Mouse (Mus musculus): ENCODE results near the gene Mrtfb. TPM values are rescaled to one million over a fixed set of nuclear protein-coding genes. Genes with fewer than 3 reads are reported as not detected.
A peak's percentile ranks its signal among the peaks of the same experiment; 100 is the strongest.

Gene Mrtfb
- polyA plus RNA-seq (2011; ENCODE audit: insufficient read depth, insufficient read length, low replicate concordance, missing spikeins), result 1.8 and 2.4 TPM in 2 replicates

GRCm38 (mm10) chr16:13255855-13256635 lies at the start of gene Mrtfb:
Gene Mrtfb, plus strand, starts transcription at chr16:13256481.
- H3K4me1 ChIP-seq (ENCODE audit: control insufficient read depth, insufficient read depth, low read length), result peaks cover 2% of the 10 kb centered on the region; the same call in 1 of the 2 replicates
- H3K4me3 ChIP-seq (replicated peaks; ENCODE audit: control insufficient read depth, low read depth, low read length), result peak within 1 kb of the TSS; percentile 83
- TF ChIP-seq POLR2A (IDR thresholded peaks at IDR 0.05; ENCODE audit: borderline replicate concordance, control insufficient read depth, low read depth, low read length) (peak; percentile 38; the same call in 1 of the 2 replicates), CTCF (IDR thresholded peaks at IDR 0.05; ENCODE audit: control insufficient read depth, insufficient read depth, low read length) (no peak)
- peak within 1 kb of the TSS; percentile 46 for H3K27ac ChIP-seq (ENCODE audit: control insufficient read depth, insufficient read depth, low read depth, low read length, poor library complexity)
- WGBS, result 2% methylated on average over 53 of the region's 56 CpGs

- Histone ChIP-seq H3K4me1 (ENCODE audit: control insufficient read depth, insufficient read depth, low read length) (no peaks in the 10 kb centered on the region), H3K27ac (ENCODE audit: control insufficient read depth, insufficient read depth, low read depth, low read length, poor library complexity) (no peak overlapping the region), H3K4me3 (replicated peaks; ENCODE audit: control insufficient read depth, low read depth, low read length) (no peak overlapping the region)
- 80% methylated on average over 5 of the region's 5 CpGs for WGBS
- TF ChIP-seq CTCF (IDR thresholded peaks at IDR 0.05; ENCODE audit: control insufficient read depth, insufficient read depth, low read length), result no peak
- TF ChIP-seq POLR2A (IDR thresholded peaks at IDR 0.05; ENCODE audit: borderline replicate concordance, control insufficient read depth, low read depth, low read length), result no peak
These were observed 48.6 kb upstream of the Mrtfb start for GRCm38 (mm10) chr16:13207649-13208048.

DNA sequence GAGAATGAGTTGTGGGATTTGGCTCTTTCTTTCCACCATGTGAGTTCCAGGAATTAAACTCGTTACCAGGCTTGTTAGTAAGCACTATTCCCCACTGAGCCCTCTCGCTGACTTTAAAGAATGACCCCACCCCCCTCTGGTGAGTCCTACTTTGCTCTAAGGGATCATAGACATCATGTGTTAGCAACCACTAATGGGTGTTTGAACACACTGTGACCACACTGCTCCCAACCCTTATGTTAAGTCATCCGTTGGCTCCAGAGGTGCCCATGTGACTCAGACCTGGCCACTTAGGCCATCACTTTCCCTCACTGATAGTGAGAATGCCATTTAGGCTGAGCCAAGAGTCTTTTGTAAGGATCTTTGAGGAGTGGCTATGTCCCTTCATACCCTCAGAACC lies 48.2 kb upstream of the Mrtfb start:
- TF ChIP-seq CTCF (IDR thresholded peaks at IDR 0.05; ENCODE audit: control insufficient read depth, insufficient read depth, low read length), result no peak
- TF ChIP-seq POLR2A (IDR thresholded peaks at IDR 0.05; ENCODE audit: borderline replicate concordance, control insufficient read depth, low read depth, low read length), result no peak
- WGBS, result 74% methylated on average over 3 of the region's 3 CpGs

GRCm38 (mm10) chr16:13212781-13213180 lies 43.5 kb upstream of the Mrtfb start:
- 86% methylated on average over 4 of the region's 4 CpGs for WGBS
- TF ChIP-seq POLR2A (IDR thresholded peaks at IDR 0.05; ENCODE audit: borderline replicate concordance, control insufficient read depth, low read depth, low read length) (no peak), CTCF (IDR thresholded peaks at IDR 0.05; ENCODE audit: control insufficient read depth, insufficient read depth, low read length) (no peak)
- Histone ChIP-seq H3K4me3 (replicated peaks; ENCODE audit: control insufficient read depth, low read depth, low read length) (no peak overlapping the region), H3K4me1 (ENCODE audit: control insufficient read depth, insufficient read depth, low read length) (no peaks in the 10 kb centered on the region), H3K27ac (ENCODE audit: control insufficient read depth, insufficient read depth, low read depth, low read length, poor library complexity) (no peak overlapping the region)

More for the DNA sequence above, 48.2 kb upstream of the Mrtfb start:
- Histone ChIP-seq H3K4me3 (replicated peaks; ENCODE audit: control insufficient read depth, low read depth, low read length) (no peak overlapping the region), H3K27ac (ENCODE audit: control insufficient read depth, insufficient read depth, low read depth, low read length, poor library complexity) (no peak overlapping the region), H3K4me1 (ENCODE audit: control insufficient read depth, insufficient read depth, low read length) (no peaks in the 10 kb centered on the region)

DNA sequence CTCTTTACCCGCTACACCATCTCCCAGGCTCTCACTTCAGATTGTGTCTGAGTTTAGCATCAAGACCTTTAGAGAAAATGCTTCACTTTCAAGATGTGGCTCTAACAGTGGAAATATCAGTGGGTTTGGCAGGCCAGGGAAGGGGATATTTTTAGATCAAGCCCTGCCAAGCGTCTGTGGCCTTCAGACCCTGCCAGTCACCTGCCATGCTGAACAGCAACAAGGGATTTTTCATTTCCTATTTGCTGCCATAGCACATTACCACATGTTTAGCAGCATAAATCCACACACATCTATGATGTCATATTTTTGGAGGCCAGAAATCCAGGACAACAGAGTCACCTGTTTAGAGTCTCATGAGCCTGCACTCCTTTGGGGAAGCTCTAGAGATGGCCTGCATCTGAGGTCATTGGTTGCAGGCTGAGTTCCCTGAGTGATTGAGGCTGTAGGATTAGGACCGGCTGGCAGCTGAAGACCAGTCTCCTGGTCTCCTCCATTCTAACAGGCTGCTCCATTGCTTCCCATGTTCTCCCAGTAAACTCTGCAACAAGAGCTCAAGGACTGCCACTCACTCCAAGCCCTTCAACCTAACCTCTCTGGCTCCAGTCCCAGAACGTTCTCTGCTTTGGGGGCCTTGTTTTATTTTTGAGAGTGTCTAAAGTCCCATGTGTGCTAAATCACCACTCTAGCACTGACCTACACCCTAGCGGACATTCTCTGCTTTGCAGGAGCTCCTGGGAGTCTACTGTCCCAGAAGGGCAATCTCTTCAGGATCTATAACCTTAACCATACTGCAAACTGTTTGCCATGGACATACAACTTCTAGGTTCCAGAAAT lies 39.9 kb upstream of the Mrtfb start:
- no peak overlapping the region for H3K4me3 ChIP-seq (replicated peaks; ENCODE audit: control insufficient read depth, low read depth, low read length)
- TF ChIP-seq CTCF (IDR thresholded peaks at IDR 0.05; ENCODE audit: control insufficient read depth, insufficient read depth, low read length) (no peak), POLR2A (IDR thresholded peaks at IDR 0.05; ENCODE audit: borderline replicate concordance, control insufficient read depth, low read depth, low read length) (no peak)
- H3K27ac ChIP-seq (ENCODE audit: control insufficient read depth, insufficient read depth, low read depth, low read length, poor library complexity), result no peak overlapping the region
- H3K4me1 ChIP-seq (ENCODE audit: control insufficient read depth, insufficient read depth, low read length), result no peaks in the 10 kb centered on the region
- 73% methylated on average over 5 of the region's 5 CpGs for WGBS

DNA sequence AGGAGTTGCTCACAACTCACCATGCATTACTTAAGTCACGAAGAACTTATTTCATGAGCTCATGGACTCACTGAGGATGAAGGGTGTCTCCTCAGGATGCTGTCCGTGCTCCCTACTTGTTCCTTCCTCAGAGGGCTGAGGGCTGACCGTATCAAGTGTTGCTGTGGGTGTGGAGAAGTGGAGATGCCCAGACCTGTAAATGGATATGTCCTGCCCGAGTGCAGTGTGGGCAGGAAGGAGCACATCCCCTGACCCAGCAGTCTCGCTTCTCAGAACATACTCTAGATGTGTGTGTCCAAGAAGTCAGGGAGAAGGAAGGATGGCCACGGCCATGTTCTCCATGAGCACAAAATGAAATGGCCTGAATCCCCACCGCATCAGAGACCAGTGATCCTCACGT lies 38.3 kb upstream of the Mrtfb start:
- TF ChIP-seq POLR2A (IDR thresholded peaks at IDR 0.05; ENCODE audit: borderline replicate concordance, control insufficient read depth, low read depth, low read length), result no peak
- no peak for TF ChIP-seq CTCF (IDR thresholded peaks at IDR 0.05; ENCODE audit: control insufficient read depth, insufficient read depth, low read length)

GRCm38 (mm10) chr16:13221475-13221874 lies 34.8 kb upstream of the Mrtfb start:
- H3K27ac ChIP-seq (ENCODE audit: control insufficient read depth, insufficient read depth, low read depth, low read length, poor library complexity), result no peak overlapping the region
- no peaks in the 10 kb centered on the region for H3K4me1 ChIP-seq (ENCODE audit: control insufficient read depth, insufficient read depth, low read length)
- TF ChIP-seq CTCF (IDR thresholded peaks at IDR 0.05; ENCODE audit: control insufficient read depth, insufficient read depth, low read length), result no peak
- TF ChIP-seq POLR2A (IDR thresholded peaks at IDR 0.05; ENCODE audit: borderline replicate concordance, control insufficient read depth, low read depth, low read length), result no peak
- no peak overlapping the region for H3K4me3 ChIP-seq (replicated peaks; ENCODE audit: control insufficient read depth, low read depth, low read length)
- WGBS, result 16% methylated on average over 1 of the region's 1 CpGs

More for the DNA sequence above, 38.3 kb upstream of the Mrtfb start:
- no peaks in the 10 kb centered on the region for H3K4me1 ChIP-seq (ENCODE audit: control insufficient read depth, insufficient read depth, low read length)
- H3K4me3 ChIP-seq (replicated peaks; ENCODE audit: control insufficient read depth, low read depth, low read length), result no peak overlapping the region
- H3K27ac ChIP-seq (ENCODE audit: control insufficient read depth, insufficient read depth, low read depth, low read length, poor library complexity), result no peak overlapping the region
- 78% methylated on average over 8 of the region's 8 CpGs for WGBS

DNA sequence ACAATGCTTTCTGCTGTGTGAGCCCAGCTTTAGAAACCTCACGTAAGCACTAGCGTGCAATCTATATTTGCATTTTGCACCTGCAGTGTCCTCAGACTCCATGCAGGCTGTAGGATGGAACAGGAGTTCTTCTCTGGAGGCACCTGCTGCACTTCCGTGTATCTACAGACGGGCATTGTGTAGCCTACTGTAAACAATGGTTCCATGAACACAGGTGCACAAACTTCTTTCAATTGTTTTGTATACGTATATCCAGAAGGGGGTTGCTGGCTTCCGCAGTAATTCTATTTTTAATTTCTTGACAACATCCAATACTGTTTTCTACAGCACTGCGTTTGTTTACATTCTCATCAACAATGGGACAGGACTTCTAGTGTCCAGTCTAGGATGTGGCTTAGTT lies 24.2 kb upstream of the Mrtfb start:
- TF ChIP-seq CTCF (IDR thresholded peaks at IDR 0.05; ENCODE audit: control insufficient read depth, insufficient read depth, low read length) (no peak), POLR2A (IDR thresholded peaks at IDR 0.05; ENCODE audit: borderline replicate concordance, control insufficient read depth, low read depth, low read length) (no peak)
- WGBS, result 87% methylated on average over 7 of the region's 7 CpGs
- no peaks in the 10 kb centered on the region for H3K4me1 ChIP-seq (ENCODE audit: control insufficient read depth, insufficient read depth, low read length)
- no peak overlapping the region for H3K4me3 ChIP-seq (replicated peaks; ENCODE audit: control insufficient read depth, low read depth, low read length)
- H3K27ac ChIP-seq (ENCODE audit: control insufficient read depth, insufficient read depth, low read depth, low read length, poor library complexity), result no peak overlapping the region

Data from bone marrow, adult 2 months (tissue).